Mouse (Mus musculus) ZHBTc4 (cell line): Measurements from ENCODE around the gene Mroh2a.
"Not testable (repeated sequence)": the region's sequence is repeated elsewhere in the genome, so short reads cannot be mapped to it uniquely, and the experiment has no call there.

ENCODE experiments used
- DNase-seq: peaks from one replicate; pipeline ENCODE4 v3.0.0-alpha.2; 2011; ENCODE audit warnings: low read depth, low spot score

The Mroh2a gene

GRCm38 (mm10) chr1:88218591-88218990 is 8.2 kb upstream of the Mroh2a start:
- DNase-seq = peak; percentile 2

DNA sequence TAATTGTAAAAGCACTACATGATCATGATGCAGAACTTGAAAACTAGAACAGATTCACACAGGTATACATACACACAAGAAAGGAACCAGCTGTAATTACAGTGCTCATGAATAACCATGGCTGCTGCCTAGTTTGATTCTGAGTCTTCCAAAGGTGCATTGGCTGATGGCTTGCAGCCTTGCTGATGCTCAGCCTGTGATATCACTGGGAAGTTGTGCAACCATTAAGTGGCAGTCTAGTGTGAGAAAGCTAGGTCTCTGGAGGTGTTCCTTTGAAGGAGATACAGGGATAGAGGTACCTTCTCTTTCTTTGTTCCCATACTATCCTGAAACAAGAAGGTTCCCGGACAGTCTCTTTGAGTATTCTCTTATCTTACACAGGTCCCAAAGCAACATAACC is 7.7 kb upstream of the Mroh2a start:
- DNase-seq = peak; percentile 1

GRCm38 (mm10) chr1:88220336-88220735 is 6.5 kb upstream of the Mroh2a start:
- DNase-seq = peak; percentile 73

GRCm38 (mm10) chr1:88222216-88222615 is 4.6 kb upstream of the Mroh2a start:
- no peak for DNase-seq

GRCm38 (mm10) chr1:88223011-88223515 is 3.7 kb upstream of the Mroh2a start:
- DNase-seq = not testable (repeated sequence)

- no peak for DNase-seq
Measured at GRCm38 (mm10) chr1:88223591-88223990, 3.2 kb upstream of the Mroh2a start.

- no peak for DNase-seq
Measured at GRCm38 (mm10) chr1:88224029-88224776, 2.6 kb upstream of the Mroh2a start.

- not testable (repeated sequence) for DNase-seq
Measured at GRCm38 (mm10) chr1:88225301-88225700, 1.5 kb upstream of the Mroh2a start.

GRCm38 (mm10) chr1:88225741-88226140 is 1.0 kb upstream of the Mroh2a start:
- no peak for DNase-seq

DNA sequence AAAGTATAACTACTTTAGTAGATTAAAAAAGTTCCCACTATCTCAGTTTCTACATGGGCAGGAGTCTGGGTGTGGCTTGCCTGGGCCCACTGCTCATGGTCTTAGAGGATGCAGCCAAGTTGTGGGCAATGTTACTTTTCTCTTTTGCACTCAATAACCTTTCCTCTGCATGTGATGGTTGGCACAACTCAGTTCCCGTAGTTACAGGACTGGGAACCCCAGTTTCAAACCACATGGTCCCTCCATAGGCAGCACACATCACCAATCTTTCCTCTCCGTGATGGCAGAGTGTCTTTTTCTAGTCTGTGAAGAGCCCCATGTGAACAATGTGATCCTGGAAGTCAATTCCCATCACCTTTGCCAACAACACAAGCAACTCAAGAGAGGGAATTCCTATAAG is 696 bp downstream of the Mroh2a start:
- DNase-seq = no peak

- no peak for DNase-seq
Measured at GRCm38 (mm10) chr1:88228121-88228520, 1.3 kb downstream of the Mroh2a start.

DNA sequence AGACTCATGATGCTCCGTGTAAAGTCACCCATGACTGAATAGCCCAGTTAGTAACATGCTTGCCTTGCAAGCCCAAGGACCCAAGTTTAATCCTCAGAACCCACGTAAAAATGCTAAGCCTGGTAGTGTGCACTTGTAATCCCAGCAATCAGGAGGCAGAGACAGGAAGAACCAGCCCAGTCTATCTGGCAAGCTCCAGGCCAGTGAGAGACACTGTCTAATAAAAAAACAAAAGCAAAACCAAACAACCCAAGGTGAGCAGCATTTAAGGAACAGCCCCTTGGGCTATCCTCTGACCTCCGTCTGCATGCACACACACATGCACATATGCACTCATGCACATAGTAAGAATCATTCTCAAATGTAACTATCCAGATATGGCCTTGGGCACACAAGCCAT is 2.8 kb downstream of the Mroh2a start:
- no peak for DNase-seq

DNA sequence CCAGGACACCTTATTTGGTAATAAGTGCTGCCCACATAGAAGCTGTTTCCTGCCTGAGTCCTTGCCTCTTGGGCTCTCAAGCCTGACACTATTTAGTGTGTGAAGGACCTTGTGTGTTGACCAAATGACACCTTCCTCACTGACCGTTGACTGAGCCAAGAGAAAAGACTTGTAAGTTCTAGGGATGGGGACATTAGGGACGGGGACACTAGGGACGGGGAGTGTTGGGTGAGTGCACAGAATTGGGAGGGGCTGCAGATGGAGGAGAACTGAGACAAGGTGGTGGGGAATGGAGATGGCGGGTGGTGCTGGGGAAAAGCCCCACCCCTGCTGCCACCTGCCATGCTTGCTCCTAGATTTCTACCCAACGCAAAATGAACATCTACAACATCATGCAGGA is 3.2 kb downstream of the Mroh2a start:
- no peak for DNase-seq

- DNase-seq = no peak
Measured at GRCm38 (mm10) chr1:88230421-88230820, 3.6 kb downstream of the Mroh2a start.

DNA sequence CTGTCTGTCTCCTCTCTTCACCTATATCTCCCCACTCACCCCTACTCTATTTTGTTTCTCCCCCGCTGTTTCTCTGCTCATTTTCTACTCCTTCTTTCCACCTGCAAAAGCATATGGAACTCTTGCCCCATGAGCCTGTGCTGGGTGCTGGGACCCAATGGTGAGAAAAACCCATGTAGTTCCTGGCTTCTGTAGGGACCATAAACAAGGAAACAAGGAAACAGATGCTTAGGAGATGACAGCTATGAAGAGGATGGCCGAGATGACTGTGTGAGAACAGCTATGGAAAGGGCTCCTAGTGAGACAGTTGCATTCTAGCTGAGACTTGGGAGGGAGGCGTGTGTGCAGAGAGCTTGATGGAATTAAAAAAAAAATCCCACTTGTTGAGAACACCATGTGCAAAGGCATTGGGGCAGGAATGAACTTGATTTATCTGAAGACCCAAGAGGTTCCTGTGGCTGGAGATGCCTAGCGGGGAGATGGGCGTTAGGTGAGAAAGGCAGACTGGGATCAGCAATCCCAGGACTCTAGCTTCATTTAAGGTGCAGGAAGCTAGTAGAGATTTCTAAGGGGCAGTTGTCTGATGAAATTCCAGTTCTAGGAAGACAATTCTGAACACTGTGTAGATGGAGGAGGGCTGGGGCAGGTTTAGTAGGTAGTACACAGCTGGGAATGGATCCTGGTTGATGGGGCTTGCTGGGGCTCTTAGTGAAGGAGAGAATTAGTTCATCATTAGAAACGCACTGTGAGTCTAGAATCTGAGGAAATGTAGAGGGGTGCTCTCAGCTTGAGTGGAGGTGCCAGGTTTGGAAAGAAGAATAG is 4.4 kb downstream of the Mroh2a start:
- DNase-seq = no peak

DNA sequence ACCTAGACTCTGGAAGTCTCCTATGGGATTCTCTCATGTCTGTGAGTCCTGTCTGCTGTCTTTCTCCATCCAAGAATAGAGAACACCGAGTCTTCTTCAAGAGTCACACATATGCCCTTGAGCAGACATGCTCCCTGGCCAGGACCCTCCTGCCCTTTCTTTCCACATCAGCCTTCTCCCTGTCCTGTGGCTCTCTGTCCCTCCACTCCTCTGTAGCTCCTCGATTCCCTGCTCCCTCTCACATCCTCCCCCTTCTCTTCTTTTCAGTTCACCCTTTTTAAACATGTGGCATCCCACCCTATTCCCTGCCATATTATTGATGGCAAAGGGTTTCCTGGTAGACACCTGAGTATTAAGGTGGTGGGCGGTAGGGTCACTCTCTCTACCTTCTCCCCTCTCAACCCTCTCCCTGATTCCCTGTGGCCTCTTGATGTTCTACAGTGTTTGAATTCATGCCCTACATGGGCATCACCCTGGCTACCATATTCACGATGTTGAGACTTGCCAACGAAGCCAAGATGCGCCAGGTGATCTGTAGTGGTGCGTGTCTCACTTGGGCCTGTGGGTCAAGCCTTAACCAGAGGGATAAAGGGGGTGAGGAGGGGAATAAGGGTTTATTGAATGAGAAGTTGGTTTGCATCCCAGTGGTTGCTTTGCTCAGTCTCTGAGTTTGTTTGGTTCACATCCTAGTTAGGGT is 5.2 kb downstream of the Mroh2a start:
- DNase-seq = no peak

GRCm38 (mm10) chr1:88232664-88233380 is 6.0 kb downstream of the Mroh2a start:
- no peak for DNase-seq

- no peak for DNase-seq
Measured at GRCm38 (mm10) chr1:88233421-88234247, 6.8 kb downstream of the Mroh2a start.

DNA sequence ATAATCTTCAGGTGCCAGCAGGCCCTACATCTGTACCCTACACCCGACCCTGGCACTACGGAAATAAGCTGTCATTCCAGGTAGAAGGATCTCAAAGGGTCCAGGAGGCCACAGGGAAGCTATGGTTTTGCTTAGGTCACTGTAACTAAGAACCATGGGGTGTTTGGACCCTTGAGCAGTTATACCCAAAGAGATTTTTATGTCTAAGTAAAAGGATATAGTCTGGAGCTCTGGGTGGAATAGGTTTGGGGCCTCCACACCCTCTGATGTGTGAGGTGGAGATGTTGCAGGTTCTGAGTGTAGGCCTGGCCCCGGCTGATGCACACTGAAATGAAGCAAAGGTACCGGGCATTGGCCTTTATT is 7.4 kb downstream of the Mroh2a start:
- DNase-seq = no peak

DNA sequence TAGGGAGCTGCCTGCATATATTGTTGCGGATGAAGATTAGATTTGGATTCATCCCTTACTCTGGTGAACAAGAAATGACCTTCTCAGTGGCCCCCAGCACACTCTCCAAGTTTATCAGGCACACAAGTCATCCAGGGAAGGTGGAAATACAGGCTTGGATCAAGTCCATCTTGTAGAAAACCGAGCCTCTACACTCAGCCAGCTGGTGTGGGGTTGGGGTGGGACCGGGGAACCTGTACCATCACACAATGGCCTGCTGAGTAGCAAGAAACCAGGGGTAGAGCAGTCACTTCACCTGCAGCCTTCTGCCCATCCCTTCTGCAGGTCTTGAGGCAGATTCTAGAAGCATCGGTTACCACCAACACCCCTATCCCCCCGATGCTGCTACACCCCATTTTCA is 7.9 kb downstream of the Mroh2a start:
- DNase-seq = no peak
